Mouse (Mus musculus): ENCODE results near the gene Exoc3l2.

DNA sequence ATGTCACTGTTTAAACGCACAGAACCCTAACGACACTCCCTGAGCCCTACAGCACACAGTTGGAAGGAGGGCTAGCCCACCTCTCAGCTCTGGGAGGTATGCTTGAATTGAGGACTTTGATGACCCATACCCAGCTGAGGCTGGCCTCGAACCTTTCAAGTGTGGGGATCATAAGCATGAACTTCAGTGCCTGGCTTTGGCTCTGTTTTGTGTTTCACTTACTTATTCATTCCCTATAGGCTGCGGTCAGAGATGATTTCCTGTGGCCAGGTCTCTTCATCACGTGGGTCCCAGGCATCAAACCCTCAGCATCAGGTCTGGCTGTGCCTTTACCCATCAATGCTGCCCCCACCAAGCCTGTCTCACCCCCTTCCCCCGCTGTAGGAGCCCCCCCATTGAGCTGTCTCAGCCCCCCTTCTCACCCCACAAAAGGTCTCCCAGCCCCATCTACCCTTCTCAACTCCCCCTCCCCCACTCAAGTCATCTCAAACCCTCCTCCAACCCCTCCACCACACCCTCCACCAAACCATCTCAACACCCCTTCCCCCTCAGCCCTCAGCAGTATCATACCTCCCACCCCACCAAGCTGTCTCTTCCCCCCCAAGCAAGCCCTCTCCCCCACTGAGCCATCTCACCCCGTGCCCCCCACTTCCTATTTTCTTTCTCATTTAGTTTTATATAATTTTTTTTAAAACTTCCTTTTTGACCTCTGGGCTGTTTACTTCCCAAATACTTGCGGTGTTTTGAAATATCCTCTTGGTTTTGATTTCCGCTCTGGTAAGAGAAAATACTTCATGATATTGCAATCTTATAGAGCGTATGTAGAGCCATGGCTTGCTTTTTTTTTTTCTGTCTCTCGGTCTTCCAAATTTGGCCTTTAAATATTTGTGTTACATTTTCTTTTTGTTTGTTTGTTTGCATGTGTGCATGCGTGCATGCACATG lies 37.6 kb downstream of the Exoc3l2 start:
- TF ChIP-seq CTCF (IDR thresholded peaks at IDR 0.05; ENCODE audit: borderline replicate concordance, insufficient read depth, low read length) (no peak), POLR2A (IDR thresholded peaks at IDR 0.05; ENCODE audit: low read depth, low read length) (no peak)
